Mouse (Mus musculus) heart, adult 2 months (tissue): Measurements from ENCODE around the gene L2hgdh.

Experiments
- EP300 ChIP-seq: fragments of 200-500 bp; IDR thresholded peaks from 2 replicates; pipeline ENCODE4 v1.6.1; 2011; ENCODE audit warnings: low read depth, low read length, control low read depth; ENCODE audit not compliant: insufficient read depth
- POLR2A ChIP-seq: fragments of 200-500 bp; IDR thresholded peaks from 2 replicates; pipeline ENCODE4 v1.6.1; 2011; ENCODE audit warnings: mild to moderate bottlenecking, low read depth, low read length, control low read depth; ENCODE audit not compliant: insufficient read depth

DNA sequence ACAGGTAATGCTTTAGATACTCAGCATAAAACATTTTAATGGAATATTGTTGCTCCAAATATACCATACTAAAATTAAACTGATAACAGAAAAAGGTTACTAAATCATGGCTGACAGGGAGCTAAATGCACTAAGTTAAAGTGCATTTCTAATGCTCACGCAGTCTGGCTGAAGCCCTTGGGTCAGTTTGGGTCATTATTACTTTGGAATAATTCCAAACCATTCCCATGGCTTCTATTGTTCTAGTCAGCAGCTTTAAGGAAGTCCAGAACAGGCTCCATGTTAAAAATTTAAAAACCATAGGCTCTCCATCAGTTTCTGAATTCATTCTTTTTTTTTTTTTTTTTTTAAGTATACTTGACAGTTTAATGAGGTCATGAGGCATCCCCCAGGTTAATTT is 50.5 kb downstream of the L2hgdh start:
- TF ChIP-seq POLR2A (no peak), EP300 (no peak)
